Mouse (Mus musculus) brain, embryonic 14.5 days (tissue): ENCODE measurements at regions not wholly inside any gene's neighbourhood (a gene's known extent, or its start where the extent isn't known, plus 50 kb on each side); places are given as distances from the start of the nearest gene placed in this dataset.

Experiments used
- CTCF ChIP-seq: fragments of 200-500 bp; IDR thresholded peaks from 2 replicates; pipeline ENCODE4 v1.5.1; 2012; ENCODE audit warnings: inconsistent platforms, mild to moderate bottlenecking, moderate library complexity, borderline replicate concordance; ENCODE audit not compliant: insufficient read depth, insufficient read length; ENCODE audit errors: extremely low read depth
- POLR2A ChIP-seq: fragments of 200-500 bp; IDR thresholded peaks from 2 replicates; pipeline ENCODE4 v1.6.1; 2012; ENCODE audit warnings: mild to moderate bottlenecking, inconsistent platforms, borderline replicate concordance; ENCODE audit not compliant: poor library complexity, insufficient read depth, insufficient read length, severe bottlenecking; ENCODE audit errors: extremely low read depth

DNA sequence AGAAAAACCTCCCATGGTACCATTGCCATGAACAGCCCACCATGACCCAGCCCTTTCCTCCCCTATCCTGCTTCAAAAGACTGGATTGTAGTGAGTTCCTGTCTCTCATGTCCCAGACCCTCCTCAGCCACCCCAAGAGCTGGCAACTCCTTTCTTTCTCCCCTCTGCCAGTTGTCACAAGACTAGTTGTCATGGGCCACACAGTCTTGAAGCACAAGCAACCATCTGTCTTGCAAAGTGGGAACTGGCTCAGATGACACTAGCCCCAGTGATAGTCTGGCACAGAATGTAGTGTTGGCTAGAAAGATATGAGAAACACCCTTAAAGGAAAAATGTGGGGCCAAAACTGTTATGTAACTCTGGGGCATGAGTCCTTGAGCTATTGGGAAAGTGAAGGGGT, 187.8 kb downstream of the Gm9195 start:
- TF ChIP-seq CTCF (no peak), POLR2A (no peak)
